Mouse (Mus musculus) embryo, embryonic 10.5 days (tissue): Measurements from ENCODE around the gene Snrk.

Experiments used
- DNase-seq: peaks from one replicate; pipeline ENCODE4 v3.0.0-alpha.2; 2015; ENCODE audit warnings: low spot score

Snrk gene

GRCm38 (mm10) chr9:122117112-122117616 is at the start of gene Snrk:
Gene Snrk, plus strand, starts transcription at chr9:122117266.
- DNase-seq = peak; percentile 86

- no peak for DNase-seq
Measured at GRCm38 (mm10) chr9:122067654-122068053, 49.4 kb upstream of the Snrk start.

GRCm38 (mm10) chr9:122069560-122070174 is 47.4 kb upstream of the Snrk start:
- no peak for DNase-seq

- no peak for DNase-seq
Measured at GRCm38 (mm10) chr9:122073980-122074379, 43.1 kb upstream of the Snrk start.

GRCm38 (mm10) chr9:122074575-122074974 is 42.5 kb upstream of the Snrk start:
- no peak for DNase-seq

- no peak for DNase-seq
Measured at GRCm38 (mm10) chr9:122078456-122078855, 38.6 kb upstream of the Snrk start.

GRCm38 (mm10) chr9:122083698-122084097 is 33.4 kb upstream of the Snrk start:
- DNase-seq = no peak

GRCm38 (mm10) chr9:122084175-122084574 is 32.9 kb upstream of the Snrk start:
- DNase-seq = peak; percentile 17

- no peak for DNase-seq
Measured at GRCm38 (mm10) chr9:122084636-122085035, 32.4 kb upstream of the Snrk start.

- no peak for DNase-seq
Measured at GRCm38 (mm10) chr9:122085055-122085454, 32.0 kb upstream of the Snrk start.

- no peak for DNase-seq
Measured at GRCm38 (mm10) chr9:122085550-122086205, 31.4 kb upstream of the Snrk start.

GRCm38 (mm10) chr9:122087086-122087485 is 30.0 kb upstream of the Snrk start:
- no peak for DNase-seq

- no peak for DNase-seq
Measured at GRCm38 (mm10) chr9:122091171-122091570, 25.9 kb upstream of the Snrk start.

- DNase-seq = no peak
Measured at GRCm38 (mm10) chr9:122091782-122092228, 25.3 kb upstream of the Snrk start.

- DNase-seq = no peak
Measured at GRCm38 (mm10) chr9:122094171-122094570, 22.9 kb upstream of the Snrk start.

- DNase-seq = no peak
Measured at GRCm38 (mm10) chr9:122096822-122097511, 20.1 kb upstream of the Snrk start.

- DNase-seq = no peak
Measured at GRCm38 (mm10) chr9:122097535-122097934, 19.5 kb upstream of the Snrk start.

GRCm38 (mm10) chr9:122100584-122101127 is 16.4 kb upstream of the Snrk start:
- no peak for DNase-seq

- no peak for DNase-seq
Measured at GRCm38 (mm10) chr9:122101196-122101595, 15.9 kb upstream of the Snrk start.

- no peak for DNase-seq
Measured at GRCm38 (mm10) chr9:122103550-122104284, 13.3 kb upstream of the Snrk start.

GRCm38 (mm10) chr9:122104285-122104829 is 12.7 kb upstream of the Snrk start:
- no peak for DNase-seq
